Mouse (Mus musculus): Measurements from ENCODE around the gene Etv6. TPM values are rescaled to one million over a fixed set of nuclear protein-coding genes. Genes with fewer than 3 reads are reported as not detected.

Etv6 gene
- polyA plus RNA-seq, 1 experiment from 2014 or later, result 5.3 TPM

GRCm38 (mm10) chr6:134082229-134082920 lies 46.9 kb downstream of the Etv6 start:
- no peak overlapping the region for H3K4me3 ChIP-seq
- no peaks in the 10 kb centered on the region for H3K36me3 ChIP-seq
- ATAC-seq (ENCODE audit: low FRiP score, low read depth), result no peak
- H3K4me2 ChIP-seq, result no peak overlapping the region
- H3K27me3 ChIP-seq, result no peaks in the 10 kb centered on the region
- H3K4me1 ChIP-seq (replicated peaks), result no peaks in the 10 kb centered on the region
- 90% methylated on average over 15 of the region's 15 CpGs for WGBS
- no peaks in the 10 kb centered on the region for H3K9me3 ChIP-seq
- H3K9ac ChIP-seq, result no peak overlapping the region
- H3K27ac ChIP-seq (replicated peaks), result no peak overlapping the region

GRCm38 (mm10) chr6:134083428-134083827 lies 47.9 kb downstream of the Etv6 start:
- H3K27me3 ChIP-seq, result no peaks in the 10 kb centered on the region
- 88% methylated on average over 4 of the region's 4 CpGs for WGBS

DNA sequence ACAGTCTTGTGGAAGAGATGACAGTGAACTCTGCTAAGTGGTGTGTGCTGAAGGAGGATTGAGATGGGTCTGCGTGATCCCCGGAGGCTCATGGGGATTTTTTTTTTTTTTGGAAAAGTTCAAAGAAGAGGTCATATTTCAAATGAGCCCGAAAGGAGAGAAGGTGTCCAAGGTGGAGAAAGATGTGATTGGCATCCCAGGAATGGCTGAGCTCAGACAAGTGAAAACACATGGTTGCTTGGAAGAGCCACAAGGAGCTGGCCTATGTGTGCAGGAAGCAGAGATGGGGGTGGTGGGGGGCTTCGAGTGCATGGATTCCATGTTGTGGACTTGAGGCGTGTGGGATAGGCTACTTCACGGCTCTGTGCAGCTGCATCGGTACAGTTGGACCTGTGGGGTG lies 50.9 kb downstream of the Etv6 start:
- no peak overlapping the region for H3K9ac ChIP-seq
- no peaks in the 10 kb centered on the region for H3K36me3 ChIP-seq
- 0 out of 2 replicates have a peak, but pooled peaks cover 4% of the 10 kb centered on the region for H3K4me1 ChIP-seq (replicated peaks)
- no peak overlapping the region for H3K4me2 ChIP-seq
- no peak overlapping the region for H3K4me3 ChIP-seq
- H3K27me3 ChIP-seq, result no peaks in the 10 kb centered on the region
- no peak overlapping the region for H3K27ac ChIP-seq (replicated peaks)
- 87% methylated on average over 7 of the region's 7 CpGs for WGBS
- no peak for ATAC-seq (ENCODE audit: low FRiP score, low read depth)
- no peaks in the 10 kb centered on the region for H3K9me3 ChIP-seq

More at GRCm38 (mm10) chr6:134083428-134083827, 47.9 kb downstream of the Etv6 start:
- ATAC-seq (ENCODE audit: low FRiP score, low read depth), result no peak
- no peak overlapping the region for H3K27ac ChIP-seq (replicated peaks)
- H3K9ac ChIP-seq, result no peak overlapping the region
- H3K9me3 ChIP-seq, result no peaks in the 10 kb centered on the region
- H3K4me3 ChIP-seq, result no peak overlapping the region
- no peaks in the 10 kb centered on the region for H3K4me1 ChIP-seq (replicated peaks)
- H3K36me3 ChIP-seq, result no peaks in the 10 kb centered on the region
- no peak overlapping the region for H3K4me2 ChIP-seq

GRCm38 (mm10) chr6:134087709-134088108 lies 52.2 kb downstream of the Etv6 start:
- no peak for ATAC-seq (ENCODE audit: low FRiP score, low read depth)
- no peak overlapping the region for H3K9ac ChIP-seq
- no peaks in the 10 kb centered on the region for H3K36me3 ChIP-seq
- H3K27me3 ChIP-seq, result no peaks in the 10 kb centered on the region
- H3K4me3 ChIP-seq, result no peak overlapping the region
- no peaks in the 10 kb centered on the region for H3K9me3 ChIP-seq
- 93% methylated on average over 4 of the region's 4 CpGs for WGBS
- no peak overlapping the region for H3K27ac ChIP-seq (replicated peaks)
- H3K4me1 ChIP-seq (replicated peaks), result 0 out of 2 replicates have a peak, but pooled peaks cover 4% of the 10 kb centered on the region
- no peak overlapping the region for H3K4me2 ChIP-seq

DNA sequence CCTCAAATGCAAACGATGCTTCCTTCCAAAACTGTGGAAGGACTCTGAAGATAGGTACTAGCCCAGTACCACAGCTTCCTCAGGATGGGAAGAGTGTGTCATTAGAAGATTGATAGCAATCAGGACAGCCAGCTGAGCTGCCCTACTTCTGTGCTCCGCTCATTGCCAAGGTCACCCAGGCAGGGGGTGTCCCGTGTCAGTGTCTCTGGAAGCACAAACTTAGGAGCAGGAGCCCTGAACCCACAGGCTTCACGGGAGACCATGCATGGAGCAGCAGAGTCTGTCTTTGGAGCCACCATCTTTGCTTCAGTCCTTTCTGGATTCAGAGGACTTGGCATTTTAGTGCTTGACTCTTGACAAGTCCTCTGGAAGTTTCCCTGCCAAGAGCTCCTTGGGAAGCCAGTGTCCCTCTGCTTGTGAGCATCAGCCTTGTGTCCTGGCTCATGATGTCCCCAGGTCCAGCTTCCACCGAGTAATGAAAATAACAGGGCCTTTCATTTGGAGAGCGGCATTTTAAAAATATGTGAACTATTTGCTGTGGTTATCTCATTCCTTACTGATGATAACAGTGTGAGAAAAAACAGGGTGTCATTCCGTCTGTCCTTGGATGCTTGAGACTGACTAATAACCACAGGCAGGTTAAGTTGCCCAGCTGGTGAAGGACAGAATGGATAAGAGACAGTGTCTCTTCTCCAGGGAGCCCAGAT lies 54.3 kb downstream of the Etv6 start:
- no peaks in the 10 kb centered on the region for H3K27me3 ChIP-seq
- ATAC-seq (ENCODE audit: low FRiP score, low read depth), result no peak
- no peaks in the 10 kb centered on the region for H3K36me3 ChIP-seq
- no peak overlapping the region for H3K4me2 ChIP-seq
- no peak overlapping the region for H3K27ac ChIP-seq (replicated peaks)
- no peak overlapping the region for H3K9ac ChIP-seq
- 87% methylated on average over 7 of the region's 7 CpGs for WGBS
- H3K9me3 ChIP-seq, result no peaks in the 10 kb centered on the region
- 0 out of 2 replicates have a peak, but pooled peaks cover 4% of the 10 kb centered on the region for H3K4me1 ChIP-seq (replicated peaks)
- H3K4me3 ChIP-seq, result no peak overlapping the region

- Histone ChIP-seq H3K9me3 (no peaks in the 10 kb centered on the region), H3K4me2 (no peak overlapping the region), H3K4me1 (replicated peaks) (0 out of 2 replicates have a peak, but pooled peaks cover 4% of the 10 kb centered on the region), H3K9ac (no peak overlapping the region), H3K4me3 (no peak overlapping the region), H3K27me3 (no peaks in the 10 kb centered on the region), H3K36me3 (no peaks in the 10 kb centered on the region), H3K27ac (replicated peaks) (no peak overlapping the region)
- WGBS, result 69% methylated on average over 4 of the region's 4 CpGs
- ATAC-seq (ENCODE audit: low FRiP score, low read depth), result no peak
These were observed 54.8 kb downstream of the Etv6 start for GRCm38 (mm10) chr6:134090378-134090692.

DNA sequence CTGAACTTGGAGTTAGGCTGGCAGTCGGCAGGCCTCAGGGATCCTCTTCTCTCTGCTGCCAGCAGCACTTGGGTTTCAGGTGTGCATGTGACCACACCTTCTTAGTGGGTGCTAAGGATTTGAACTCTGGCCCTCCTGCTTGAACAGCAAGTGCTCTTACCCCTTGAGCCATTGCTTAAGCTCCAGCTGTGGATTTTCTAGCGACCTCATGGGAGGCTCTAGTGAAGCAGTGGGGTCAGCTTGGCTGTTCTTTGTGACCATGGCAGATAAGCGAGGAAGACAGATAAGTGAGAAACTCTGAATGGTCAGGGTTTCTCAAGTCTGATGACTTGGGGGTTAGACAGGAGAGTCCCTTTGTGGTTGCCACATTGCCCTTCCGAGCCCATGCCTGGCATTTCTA lies 55.4 kb downstream of the Etv6 start:
- H3K36me3 ChIP-seq, result no peaks in the 10 kb centered on the region
- no peak overlapping the region for H3K27ac ChIP-seq (replicated peaks)
- no peak for ATAC-seq (ENCODE audit: low FRiP score, low read depth)
- no peaks in the 10 kb centered on the region for H3K27me3 ChIP-seq
- 94% methylated on average over 4 of the region's 4 CpGs for WGBS
- no peak overlapping the region for H3K9ac ChIP-seq
- no peak overlapping the region for H3K4me3 ChIP-seq
- no peaks in the 10 kb centered on the region for H3K9me3 ChIP-seq
- no peak overlapping the region for H3K4me2 ChIP-seq
- H3K4me1 ChIP-seq (replicated peaks), result 0 out of 2 replicates have a peak, but pooled peaks cover 4% of the 10 kb centered on the region

- H3K27me3 ChIP-seq, result no peaks in the 10 kb centered on the region
- no peaks in the 10 kb centered on the region for H3K9me3 ChIP-seq
- 72% methylated on average over 8 of the region's 8 CpGs for WGBS
- H3K9ac ChIP-seq, result no peak overlapping the region
- H3K4me2 ChIP-seq, result no peak overlapping the region
- H3K27ac ChIP-seq (replicated peaks), result no peak overlapping the region
- no peak overlapping the region for H3K4me3 ChIP-seq
- H3K4me1 ChIP-seq (replicated peaks), result 0 out of 2 replicates have a peak, but pooled peaks cover 4% of the 10 kb centered on the region
- H3K36me3 ChIP-seq, result no peaks in the 10 kb centered on the region
- no peak for ATAC-seq (ENCODE audit: low FRiP score, low read depth)
These were observed 55.9 kb downstream of the Etv6 start for GRCm38 (mm10) chr6:134091398-134091801.

DNA sequence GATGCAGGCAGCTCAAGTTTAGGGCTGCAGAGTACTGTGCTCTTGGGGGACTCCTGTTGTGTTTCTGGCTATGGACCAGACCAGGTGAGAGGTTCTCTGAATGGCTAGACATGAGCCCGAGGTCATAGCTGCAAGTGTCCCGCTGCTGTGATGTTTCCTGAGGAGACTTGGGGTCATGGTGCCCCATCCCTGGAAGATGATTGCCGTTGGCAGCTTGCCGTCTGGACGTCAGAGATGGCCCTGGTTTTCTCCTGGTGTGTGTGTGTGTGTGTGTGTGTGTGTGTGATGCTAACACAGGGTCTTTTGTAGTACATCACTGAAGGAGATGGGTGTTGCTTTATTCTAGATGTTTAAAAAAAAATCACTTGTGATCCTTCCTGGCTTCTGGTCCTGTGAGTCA lies 58.6 kb downstream of the Etv6 start:
- no peak overlapping the region for H3K27ac ChIP-seq (replicated peaks)
- H3K4me3 ChIP-seq, result no peak overlapping the region
- H3K9ac ChIP-seq, result no peak overlapping the region
- no peaks in the 10 kb centered on the region for H3K9me3 ChIP-seq
- no peaks in the 10 kb centered on the region for H3K27me3 ChIP-seq
- no peak overlapping the region for H3K4me2 ChIP-seq
- WGBS, result 86% methylated on average over 5 of the region's 5 CpGs
- H3K36me3 ChIP-seq, result no peaks in the 10 kb centered on the region
- no peak for ATAC-seq (ENCODE audit: low FRiP score, low read depth)
- H3K4me1 ChIP-seq (replicated peaks), result 0 out of 2 replicates have a peak, but pooled peaks cover 4% of the 10 kb centered on the region

DNA sequence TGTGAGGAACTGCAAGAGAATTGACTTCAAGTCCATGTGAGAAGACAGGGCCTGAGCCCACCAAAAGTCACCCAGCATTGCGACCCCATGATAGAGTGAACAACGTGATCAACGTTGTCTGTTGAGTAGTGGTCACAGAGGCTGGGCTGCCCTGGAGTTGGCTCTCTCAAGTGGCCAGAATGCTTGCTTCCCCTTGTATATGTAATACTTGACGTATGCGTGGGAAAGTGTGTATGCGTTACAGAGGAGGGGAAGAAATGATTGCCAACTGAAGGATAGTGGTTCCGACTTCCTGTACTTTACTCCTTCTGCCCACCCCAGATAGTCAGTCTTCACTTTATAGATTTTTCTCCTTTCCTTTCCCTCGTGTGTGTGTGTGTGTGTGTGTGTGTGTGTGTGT lies 59.1 kb downstream of the Etv6 start:
- 96% methylated on average over 7 of the region's 8 CpGs for WGBS
- H3K9ac ChIP-seq, result no peak overlapping the region
- H3K27ac ChIP-seq (replicated peaks), result no peak overlapping the region
- no peaks in the 10 kb centered on the region for H3K27me3 ChIP-seq
- H3K36me3 ChIP-seq, result no peaks in the 10 kb centered on the region
- no peaks in the 10 kb centered on the region for H3K9me3 ChIP-seq
- H3K4me2 ChIP-seq, result no peak overlapping the region
- 0 out of 2 replicates have a peak, but pooled peaks cover under 1% of the 10 kb centered on the region for H3K4me1 ChIP-seq (replicated peaks)
- H3K4me3 ChIP-seq, result no peak overlapping the region
- ATAC-seq (ENCODE audit: low FRiP score, low read depth), result no peak

- Histone ChIP-seq H3K9me3 (no peaks in the 10 kb centered on the region), H3K36me3 (no peaks in the 10 kb centered on the region), H3K27ac (replicated peaks) (no peak overlapping the region), H3K9ac (no peak overlapping the region), H3K4me2 (no peak overlapping the region), H3K27me3 (no peaks in the 10 kb centered on the region), H3K4me3 (no peak overlapping the region), H3K4me1 (replicated peaks) (no peaks in the 10 kb centered on the region)
- 86% methylated on average over 4 of the region's 4 CpGs for WGBS
- no peak for ATAC-seq (ENCODE audit: low FRiP score, low read depth)
These were observed 60.1 kb downstream of the Etv6 start for GRCm38 (mm10) chr6:134095582-134095981.

- Histone ChIP-seq H3K4me3 (no peak overlapping the region), H3K4me1 (replicated peaks) (no peaks in the 10 kb centered on the region), H3K27me3 (no peaks in the 10 kb centered on the region), H3K27ac (replicated peaks) (no peak overlapping the region), H3K4me2 (no peak overlapping the region), H3K9me3 (no peaks in the 10 kb centered on the region), H3K36me3 (no peaks in the 10 kb centered on the region), H3K9ac (no peak overlapping the region)
- WGBS, result 89% methylated on average over 11 of the region's 11 CpGs
- ATAC-seq (ENCODE audit: low FRiP score, low read depth), result no peak
These were observed 64.7 kb downstream of the Etv6 start for GRCm38 (mm10) chr6:134099976-134100743.
